Mouse (Mus musculus) lung, embryonic 14.5 days (tissue): ENCODE measurements around the gene Nars2. TPM values are rescaled to one million over a fixed set of nuclear protein-coding genes. Genes with fewer than 3 reads are reported as not detected.

Experiments used
- ATAC-seq: fragments of 200-750 bp; cut with Nextera tagmentation; 2 replicates; pipeline ENCODE4 v1.8.0; 2017; ENCODE audit warnings: mild to moderate bottlenecking, moderate TSS enrichment, moderate library complexity; ENCODE audit not compliant: insufficient read depth
- DNase-seq: peaks from one replicate; pipeline ENCODE4 v3.0.0-alpha.2; 2015
- H3K27ac ChIP-seq: fragments of 300-500 bp; sonication (generic); 2 replicates; pipeline ENCODE4 v1.5.1; 2014; ENCODE audit warnings: low read depth, mild to moderate bottlenecking, moderate library complexity
- H3K27me3 ChIP-seq: fragments of 300-500 bp; sonication (generic); 2 replicates; pipeline ENCODE4 v1.6.1; 2014; ENCODE audit warnings: low read length, control low read depth; ENCODE audit not compliant: insufficient read depth
- H3K36me3 ChIP-seq: fragments of 300-500 bp; sonication (generic); 2 replicates; pipeline ENCODE4 v1.6.1; 2014; ENCODE audit warnings: control low read depth; ENCODE audit not compliant: insufficient read depth
- H3K4me1 ChIP-seq: fragments of 300-500 bp; sonication (generic); 2 replicates; pipeline ENCODE4 v1.6.1; 2014; ENCODE audit warnings: antibody characterized with exemption, control low read depth; ENCODE audit not compliant: insufficient read depth
- H3K4me2 ChIP-seq: fragments of 300-500 bp; sonication (generic); 2 replicates; pipeline ENCODE4 v1.6.1; 2014; ENCODE audit warnings: mild to moderate bottlenecking
- H3K4me3 ChIP-seq: fragments of 300-500 bp; sonication (generic); 2 replicates; pipeline ENCODE4 v1.5.1; 2014; ENCODE audit warnings: low read depth, low read length
- H3K9ac ChIP-seq: fragments of 300-500 bp; sonication (generic); 2 replicates; pipeline ENCODE4 v1.6.1; 2014
- H3K9me3 ChIP-seq: fragments of 300-500 bp; sonication (generic); 2 replicates; pipeline ENCODE4 v1.6.1; 2016; ENCODE audit warnings: low read depth, low read length, control low read depth
- CTCF ChIP-seq: IDR thresholded peaks from 2 replicates; pipeline ENCODE4 v1.5.1; 2016; ENCODE audit warnings: antibody characterized with exemption, low read depth
- WGBS: fragments of 180-500 bp; shearing (Covaris S2); extraction: QIAGEN DNeasy Blood & Tissue Kit; methylation state at CpG from one replicate; pipeline ENCODE4 v1.1.7; 2014; 5-methylcytosine and 5-hydroxymethylcytosine counted together
- polyA plus RNA-seq: library from polyadenylated mRNA; unstranded; fragments of >200 nt; fragmentation: Nextera tagmentation; extraction: Ambion mirVana; gene quantifications from 2 replicates; pipeline ENCODE4 v1.2.1, GENCODE M21; 2014

The Nars2 gene
- polyA plus RNA-seq, 1 experiment from 2014 or later: 25.4 TPM

DNA sequence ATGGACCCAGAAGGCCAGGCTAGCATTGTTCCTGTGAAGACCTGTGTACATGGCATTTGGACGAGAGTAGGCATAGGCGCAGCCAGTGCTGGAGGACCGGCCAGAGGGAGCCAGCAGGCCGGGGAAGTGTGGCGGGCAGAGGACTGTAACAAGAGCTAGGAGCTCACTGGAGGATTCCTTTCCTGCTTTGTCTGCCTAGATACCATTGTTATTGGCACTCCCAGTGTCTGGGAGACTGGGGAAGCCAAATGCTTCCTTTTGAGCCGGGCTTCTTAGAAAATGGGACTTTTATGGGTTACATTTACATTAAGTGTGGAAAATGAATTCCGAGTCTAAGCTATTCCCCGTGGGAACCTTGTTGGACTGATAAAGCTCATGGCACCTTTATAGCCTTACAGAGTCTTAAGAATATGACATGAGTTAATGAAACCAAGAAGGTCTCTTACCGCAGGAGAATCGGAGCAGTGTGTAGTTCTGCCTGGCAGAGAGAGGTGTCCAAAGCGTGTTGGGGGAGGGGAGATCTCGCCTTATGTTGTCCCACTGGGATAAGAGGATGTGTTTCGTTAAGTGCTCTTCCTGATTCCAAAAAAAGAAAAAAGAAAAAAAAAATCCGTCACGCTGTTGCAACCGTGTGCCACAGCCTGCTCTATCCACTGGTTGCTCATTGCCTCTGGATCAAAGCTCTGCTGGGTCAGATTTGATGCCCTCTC lies 43.2 kb upstream of the Nars2 start:
- H3K4me2 ChIP-seq: no peak overlapping the region
- H3K9ac ChIP-seq: no peak overlapping the region
- no peaks in the 10 kb centered on the region for H3K9me3 ChIP-seq
- peaks cover 13% of the 10 kb centered on the region; the same call in 1 of the 2 replicates for H3K36me3 ChIP-seq
- no peak for TF ChIP-seq CTCF
- DNase-seq (no peak), ATAC-seq (no peak)
- no peaks in the 10 kb centered on the region for H3K27me3 ChIP-seq
- 73% methylated on average over 16 of the region's 16 CpGs for WGBS
- no peak overlapping the region for H3K4me3 ChIP-seq
- no peak overlapping the region for H3K27ac ChIP-seq
- H3K4me1 ChIP-seq: 0 out of 2 replicates have a peak, but pooled peaks cover 3% of the 10 kb centered on the region

DNA sequence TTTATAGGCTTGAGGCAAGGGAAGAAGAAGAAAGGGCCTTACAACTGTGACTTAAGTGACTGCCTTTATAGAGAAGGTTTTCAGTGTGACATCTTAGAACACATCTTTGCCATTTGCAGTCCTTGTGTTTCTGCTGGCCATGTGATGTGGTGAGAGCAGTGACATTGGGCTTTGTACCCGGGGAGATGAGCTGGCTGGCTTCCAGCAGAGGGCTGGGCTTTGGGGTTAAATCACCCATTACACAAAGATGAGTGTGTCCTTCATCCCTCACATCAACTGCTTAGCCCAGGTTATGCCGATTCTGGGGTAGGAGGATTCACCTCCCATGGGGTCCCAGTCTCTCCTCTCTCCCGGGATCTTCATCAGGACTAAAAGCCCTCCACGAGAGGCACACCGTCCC lies 41.4 kb upstream of the Nars2 start:
- H3K4me3 ChIP-seq: no peak overlapping the region
- no peak overlapping the region for H3K9ac ChIP-seq
- H3K9me3 ChIP-seq: no peaks in the 10 kb centered on the region
- H3K4me1 ChIP-seq: no peaks in the 10 kb centered on the region
- no peak overlapping the region for H3K27ac ChIP-seq
- ATAC-seq (no peak), DNase-seq (no peak)
- TF ChIP-seq CTCF: no peak
- 76% methylated on average over 5 of the region's 5 CpGs for WGBS
- no peak overlapping the region for H3K4me2 ChIP-seq
- H3K27me3 ChIP-seq: no peaks in the 10 kb centered on the region
- peaks cover 13% of the 10 kb centered on the region; the same call in 1 of the 2 replicates for H3K36me3 ChIP-seq

DNA sequence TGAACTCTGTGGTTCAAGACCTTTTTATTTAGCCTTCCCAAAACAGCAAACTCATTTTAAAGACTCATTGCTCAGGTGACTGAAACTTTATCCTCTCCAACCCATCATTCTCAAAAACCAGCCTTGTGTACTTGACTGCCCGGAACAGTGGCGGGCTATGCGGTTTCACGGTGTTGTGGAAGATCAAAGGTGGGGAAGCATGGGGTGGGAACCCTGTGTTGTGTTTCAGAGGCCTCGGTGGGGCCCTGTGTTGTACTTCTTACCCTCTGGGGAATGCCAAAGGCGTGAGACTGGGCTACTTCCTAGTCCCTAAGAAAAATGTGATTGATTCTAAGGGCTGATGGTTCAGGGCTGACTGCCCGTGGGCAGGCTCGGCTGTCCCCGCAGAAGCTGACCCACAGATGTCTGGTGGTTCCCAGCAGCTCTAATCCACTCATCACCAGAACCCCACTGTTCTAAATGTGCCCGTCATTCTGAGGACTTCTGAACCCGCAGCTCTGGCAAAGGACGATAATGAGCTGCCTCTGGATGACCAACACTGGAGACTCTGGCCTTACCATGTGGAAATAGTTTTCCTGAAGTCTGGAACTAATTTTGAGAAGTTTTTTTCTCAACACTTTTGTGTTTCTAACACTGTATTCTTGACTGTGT lies 40.9 kb upstream of the Nars2 start:
- ATAC-seq: no peak
- DNase-seq: no peak
- Histone ChIP-seq H3K4me3 (no peak overlapping the region), H3K27ac (no peak overlapping the region), H3K9ac (no peak overlapping the region), H3K4me1 (no peaks in the 10 kb centered on the region), H3K9me3 (no peaks in the 10 kb centered on the region), H3K4me2 (no peak overlapping the region), H3K36me3 (peaks cover 11% of the 10 kb centered on the region; the same call in 1 of the 2 replicates), H3K27me3 (no peaks in the 10 kb centered on the region)
- TF ChIP-seq CTCF: no peak
- 65% methylated on average over 12 of the region's 12 CpGs for WGBS

DNA sequence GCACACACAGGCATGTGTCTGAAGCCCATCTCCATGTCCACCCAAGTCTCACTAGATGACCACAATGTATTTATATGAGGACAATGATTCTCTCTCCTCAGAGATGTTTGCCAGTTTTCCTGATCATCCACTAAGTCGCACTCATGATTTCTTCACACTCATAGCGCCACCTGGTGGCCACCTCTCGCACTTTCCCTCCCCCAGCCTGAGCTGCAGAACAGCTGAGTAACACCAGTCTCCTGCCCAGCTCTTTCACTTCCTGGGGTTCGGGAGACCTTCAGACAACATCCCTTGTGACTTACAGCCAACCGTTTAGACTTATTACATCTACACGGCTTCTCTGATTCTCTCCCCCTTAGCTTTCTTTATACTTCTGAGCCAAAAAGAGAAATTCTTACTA lies 37.3 kb upstream of the Nars2 start:
- H3K9ac ChIP-seq: no peak overlapping the region
- no peaks in the 10 kb centered on the region for H3K27me3 ChIP-seq
- 4% methylated on average over 6 of the region's 6 CpGs for WGBS
- H3K27ac ChIP-seq: no peak overlapping the region
- H3K4me3 ChIP-seq: no peak overlapping the region
- TF ChIP-seq CTCF: peak; percentile 98
- H3K9me3 ChIP-seq: no peaks in the 10 kb centered on the region
- H3K36me3 ChIP-seq: no peaks in the 10 kb centered on the region
- ATAC-seq: peak; percentile 47; the same call in 1 of the 2 replicates
- H3K4me2 ChIP-seq: no peak overlapping the region
- peak; percentile 97 for DNase-seq
- no peaks in the 10 kb centered on the region for H3K4me1 ChIP-seq

DNA sequence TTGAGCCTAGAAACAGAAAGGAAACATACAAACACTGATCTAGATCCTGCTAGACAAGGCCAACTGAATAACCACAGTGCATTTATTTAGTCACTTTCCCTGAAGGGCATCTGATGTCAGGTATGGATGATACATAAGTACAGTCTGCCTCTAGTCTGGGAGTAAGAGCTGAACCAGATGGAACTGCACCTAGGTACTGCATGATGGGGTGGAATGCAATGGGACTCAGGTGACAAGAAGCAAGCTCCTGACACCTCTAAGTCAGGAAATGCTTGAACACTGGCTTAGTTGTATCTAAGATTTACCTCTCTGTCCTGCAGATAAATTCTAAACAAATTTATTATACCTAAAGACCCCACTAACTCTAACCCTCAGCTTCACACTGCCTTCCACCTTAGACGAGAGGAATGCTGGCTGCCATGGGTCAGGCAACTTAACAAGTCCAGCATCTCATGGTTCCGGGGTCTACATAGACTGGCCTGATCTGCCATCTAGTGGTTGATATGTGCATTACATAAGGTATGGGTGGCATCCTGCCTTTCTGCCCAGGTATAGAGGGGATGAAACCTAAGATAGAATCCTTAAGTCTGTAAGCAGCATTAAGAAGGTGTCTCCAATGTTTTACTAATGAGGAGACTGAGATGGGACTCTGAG lies 35.7 kb upstream of the Nars2 start:
- DNase-seq (peak; percentile 88), ATAC-seq (peak; percentile 56)
- 0% methylated on average over 2 of the region's 2 CpGs for WGBS
- no peaks in the 10 kb centered on the region for H3K9me3 ChIP-seq
- H3K4me3 ChIP-seq: no peak overlapping the region
- no peaks in the 10 kb centered on the region for H3K36me3 ChIP-seq
- no peaks in the 10 kb centered on the region for H3K27me3 ChIP-seq
- H3K27ac ChIP-seq: no peak overlapping the region
- TF ChIP-seq CTCF: peak; percentile 97
- H3K4me2 ChIP-seq: no peak overlapping the region
- H3K9ac ChIP-seq: no peak overlapping the region
- H3K4me1 ChIP-seq: no peaks in the 10 kb centered on the region

DNA sequence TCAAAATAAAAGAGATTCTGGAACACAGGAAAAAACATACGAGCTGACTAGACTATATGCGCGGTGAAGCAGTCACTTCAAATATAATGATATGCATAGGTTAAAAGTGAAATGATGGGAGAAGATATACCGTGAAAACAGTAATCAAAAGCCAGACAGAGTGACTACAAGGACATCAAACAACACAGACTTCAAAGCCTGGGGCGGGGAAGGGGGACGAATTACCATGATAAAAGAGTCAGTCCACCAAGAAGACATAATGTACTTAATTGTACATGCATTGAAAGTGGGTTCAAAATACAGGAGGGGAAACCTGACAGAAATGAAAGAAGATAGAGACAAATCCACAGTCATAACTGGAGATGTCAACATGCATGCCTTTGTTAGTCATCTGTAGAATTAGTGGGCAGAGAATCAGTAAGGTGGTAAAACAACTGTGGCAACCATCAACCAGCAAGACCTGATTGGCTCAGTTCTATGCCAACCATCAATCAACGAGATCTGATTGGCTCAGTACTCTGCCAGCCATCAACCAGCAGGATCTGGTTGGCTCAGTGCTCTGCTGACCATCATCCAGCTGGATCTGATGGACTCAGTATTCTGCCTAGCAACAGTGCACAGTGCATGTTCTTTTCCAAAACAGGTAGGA lies 30.7 kb upstream of the Nars2 start:
- Histone ChIP-seq H3K27ac (no peak overlapping the region), H3K4me3 (no peak overlapping the region), H3K4me1 (no peaks in the 10 kb centered on the region), H3K27me3 (no peaks in the 10 kb centered on the region), H3K36me3 (no peaks in the 10 kb centered on the region), H3K9me3 (no peaks in the 10 kb centered on the region), H3K9ac (no peak overlapping the region), H3K4me2 (no peak overlapping the region)
- DNase-seq: no peak
- WGBS: 68% methylated on average over 7 of the region's 7 CpGs
- ATAC-seq: no peak
- no peak for TF ChIP-seq CTCF

DNA sequence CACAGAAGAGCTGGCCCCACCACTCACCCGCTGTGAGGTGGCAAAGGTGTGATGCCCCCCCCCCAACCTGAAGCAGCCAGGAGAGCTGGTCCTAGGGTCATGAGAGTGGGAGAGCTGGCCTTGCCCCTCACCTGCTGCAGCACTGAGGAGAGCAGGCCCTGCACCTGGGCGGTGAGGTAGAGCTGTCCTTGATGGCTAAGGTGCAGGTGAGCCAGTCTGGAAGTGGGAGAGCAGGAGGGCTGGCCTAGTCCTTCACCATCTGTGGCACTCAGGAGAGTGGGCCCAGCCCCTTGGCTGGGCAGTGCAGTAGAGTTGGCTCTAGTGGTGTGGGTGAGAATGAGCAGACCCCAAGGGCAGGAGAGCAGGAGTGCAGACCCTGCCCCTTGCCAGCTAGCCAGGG lies 28.4 kb upstream of the Nars2 start:
- DNase-seq (no peak), ATAC-seq (no peak)
- no peak overlapping the region for H3K4me2 ChIP-seq
- no peaks in the 10 kb centered on the region for H3K36me3 ChIP-seq
- WGBS: 93% methylated on average over 2 of the region's 2 CpGs
- no peaks in the 10 kb centered on the region for H3K27me3 ChIP-seq
- no peak overlapping the region for H3K9ac ChIP-seq
- no peak overlapping the region for H3K4me3 ChIP-seq
- H3K4me1 ChIP-seq: no peaks in the 10 kb centered on the region
- H3K27ac ChIP-seq: no peak overlapping the region
- no peak for TF ChIP-seq CTCF
- H3K9me3 ChIP-seq: no peaks in the 10 kb centered on the region
